Mouse (Mus musculus) lung, postnatal 36 days (tissue): ENCODE data around the gene Cyp2d11.

ENCODE experiments used
- DNase-seq: peaks from one replicate; pipeline ENCODE4 v3.0.0; 2022; ENCODE audit warnings: mixed read lengths

Gene Cyp2d11

GRCm38 (mm10) chr15:82350349-82350748 lies 43.5 kb downstream of the Cyp2d11 start:
- no peak for DNase-seq

GRCm38 (mm10) chr15:82348999-82349341 lies 44.9 kb downstream of the Cyp2d11 start:
- no peak for DNase-seq

- DNase-seq, result no peak
Measured at GRCm38 (mm10) chr15:82348258-82348998, 45.4 kb downstream of the Cyp2d11 start.

- no peak for DNase-seq
Measured at GRCm38 (mm10) chr15:82347852-82348251, 46.0 kb downstream of the Cyp2d11 start.

GRCm38 (mm10) chr15:82347303-82347676 lies 46.5 kb downstream of the Cyp2d11 start:
- DNase-seq, result no peak

GRCm38 (mm10) chr15:82346580-82347302 lies 47.1 kb downstream of the Cyp2d11 start:
- DNase-seq, result no peak

GRCm38 (mm10) chr15:82345820-82346470 lies 47.9 kb downstream of the Cyp2d11 start:
- DNase-seq, result peak; percentile 100

GRCm38 (mm10) chr15:82344971-82345370 lies 48.9 kb downstream of the Cyp2d11 start:
- DNase-seq, result no peak

GRCm38 (mm10) chr15:82343368-82344287 lies 50.2 kb downstream of the Cyp2d11 start:
- DNase-seq, result no peak

GRCm38 (mm10) chr15:82342543-82342935 lies 51.3 kb downstream of the Cyp2d11 start:
- DNase-seq, result no peak

GRCm38 (mm10) chr15:82341675-82342542 lies 51.9 kb downstream of the Cyp2d11 start:
- DNase-seq, result no peak

GRCm38 (mm10) chr15:82341036-82341501 lies 52.8 kb downstream of the Cyp2d11 start:
- peak; percentile 58 for DNase-seq

GRCm38 (mm10) chr15:82340414-82341035 lies 53.3 kb downstream of the Cyp2d11 start:
- no peak for DNase-seq

GRCm38 (mm10) chr15:82339634-82340254 lies 54.1 kb downstream of the Cyp2d11 start:
- DNase-seq, result no peak
